Mouse (Mus musculus): ENCODE data around the gene Fez1. TPM values are rescaled to one million over a fixed set of nuclear protein-coding genes. Genes with fewer than 3 reads are reported as not detected.

The Fez1 gene
- 100 to 1,000 TPM; 301 to 329 TPM for total RNA-seq (2021)

DNA sequence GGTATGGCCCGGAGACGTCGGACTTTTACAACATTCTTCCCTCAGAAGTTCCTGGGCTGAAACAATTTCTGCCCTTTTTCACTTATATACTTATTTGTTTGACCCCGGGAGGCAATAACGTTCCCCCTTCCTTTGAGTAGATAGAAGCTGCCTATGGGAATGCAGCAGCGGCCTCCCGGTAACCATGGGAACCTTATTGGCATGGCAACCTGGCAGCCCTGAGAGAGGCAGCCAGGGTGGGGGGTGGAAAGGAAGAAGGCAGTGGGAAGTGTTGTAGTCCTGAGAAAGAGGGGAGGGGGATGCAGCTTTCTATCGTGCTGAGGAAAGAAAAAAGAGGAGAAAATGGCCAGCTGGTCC, at the start of gene Fez1:
Gene Fez1, plus strand, starts transcription at position 221 of the 357 bp plus-strand sequence.
- DNase-seq (ENCODE audit: extremely low spot score in 1 of 2, low spot score in 1 of 2): peak; percentile 74 to 80

DNA sequence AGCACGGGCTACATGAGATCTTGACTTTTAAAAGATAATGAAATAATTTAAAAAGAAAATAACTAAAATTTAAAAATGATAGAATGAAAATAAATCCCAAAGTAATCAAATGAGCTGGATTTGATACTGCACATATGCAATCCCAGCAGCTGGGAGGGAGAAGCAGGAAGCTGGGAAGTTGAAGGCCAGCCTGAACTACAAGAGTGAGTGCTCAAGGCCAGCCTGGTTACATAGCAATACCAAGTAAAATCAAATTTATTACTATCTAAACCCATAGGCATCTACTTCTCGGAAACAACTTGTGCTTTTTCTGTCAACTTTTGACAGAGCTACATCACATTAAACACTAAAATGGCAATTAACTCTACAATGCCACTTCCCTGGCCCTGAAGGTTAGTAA, 37.7 kb upstream of the Fez1 start:
- DNase-seq (ENCODE audit: extremely low spot score in 1 of 2, low spot score in 1 of 2): no peak

DNA sequence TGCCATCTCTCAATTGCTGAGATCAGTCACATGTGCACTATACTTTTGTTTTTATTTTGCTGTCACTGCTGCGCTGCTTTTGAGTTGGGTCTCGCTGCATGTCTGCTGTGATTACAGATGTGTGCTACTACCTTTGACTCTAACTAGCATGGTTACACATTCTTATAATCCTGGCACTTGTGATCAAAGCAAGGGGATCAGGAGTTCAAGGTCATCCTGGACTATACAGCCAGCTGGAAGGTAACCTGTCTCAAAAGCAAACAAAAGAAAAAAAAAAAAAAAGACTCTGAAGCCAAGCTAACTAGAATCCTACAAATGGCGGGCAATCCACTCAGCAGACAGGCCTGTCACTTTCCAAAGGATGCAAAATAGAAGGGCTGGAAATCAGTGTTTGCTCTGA, 29.5 kb upstream of the Fez1 start:
- DNase-seq (ENCODE audit: extremely low spot score in 1 of 2, low spot score in 1 of 2): no peak

DNA sequence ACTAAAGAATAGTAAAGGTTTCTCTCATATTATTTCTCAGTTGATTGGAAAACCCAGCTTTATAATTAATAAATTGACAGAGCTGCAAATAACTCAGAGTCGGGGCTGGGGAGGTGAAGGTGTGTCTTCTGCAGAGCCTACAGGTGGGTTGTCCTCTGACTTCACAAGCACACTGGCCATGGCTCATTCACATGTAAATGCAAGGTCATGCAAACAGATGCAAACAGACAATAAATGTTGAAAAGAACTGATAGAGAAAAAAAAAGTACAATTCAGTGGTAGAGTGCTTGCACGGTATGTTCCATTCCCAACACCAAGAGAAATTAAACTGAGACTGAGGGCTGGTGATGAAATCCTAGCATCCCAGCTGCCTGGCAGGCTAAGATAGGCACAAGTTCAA, 27.2 kb upstream of the Fez1 start:
- no peak for DNase-seq (ENCODE audit: extremely low spot score in 1 of 2, low spot score in 1 of 2)

DNA sequence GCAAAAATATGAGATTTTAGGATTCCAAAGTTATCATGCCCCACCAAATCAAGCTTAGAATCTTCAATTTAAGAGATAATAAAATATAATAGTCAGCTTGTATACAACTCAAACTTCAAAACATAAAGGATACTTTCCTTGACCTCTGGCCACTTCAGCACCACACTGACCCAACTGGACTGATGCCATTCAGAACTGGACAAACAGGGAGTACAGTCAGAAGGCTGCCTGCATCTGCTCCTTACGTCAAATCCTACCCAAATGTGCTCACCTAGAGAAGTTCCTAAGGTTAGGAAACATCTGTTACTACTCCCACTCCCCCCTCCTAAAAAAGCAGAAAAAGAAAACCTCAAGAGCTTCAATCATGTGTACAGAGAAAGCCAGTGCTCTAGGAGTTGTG, 26.1 kb upstream of the Fez1 start:
- no peak for DNase-seq (ENCODE audit: extremely low spot score in 1 of 2, low spot score in 1 of 2)

DNA sequence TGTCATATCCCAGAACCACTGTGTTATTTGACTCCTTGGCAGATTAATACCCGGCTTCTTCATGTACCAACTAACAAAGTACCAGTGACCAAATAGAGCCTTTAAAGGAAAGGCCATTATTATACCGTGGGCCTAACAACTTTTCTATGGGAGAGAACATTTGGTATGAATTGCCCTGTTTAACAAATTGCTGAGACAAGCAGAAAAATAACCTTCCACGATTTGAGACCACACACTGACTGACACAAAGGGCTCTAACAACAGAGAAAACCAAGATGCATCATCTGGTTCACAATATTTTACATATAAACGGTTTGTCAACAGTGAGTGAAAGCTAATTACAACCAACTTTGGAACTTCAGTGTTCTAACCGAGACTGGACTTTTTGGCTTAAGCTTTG, 25.4 kb upstream of the Fez1 start:
- no peak for DNase-seq (ENCODE audit: extremely low spot score in 1 of 2, low spot score in 1 of 2)

DNA sequence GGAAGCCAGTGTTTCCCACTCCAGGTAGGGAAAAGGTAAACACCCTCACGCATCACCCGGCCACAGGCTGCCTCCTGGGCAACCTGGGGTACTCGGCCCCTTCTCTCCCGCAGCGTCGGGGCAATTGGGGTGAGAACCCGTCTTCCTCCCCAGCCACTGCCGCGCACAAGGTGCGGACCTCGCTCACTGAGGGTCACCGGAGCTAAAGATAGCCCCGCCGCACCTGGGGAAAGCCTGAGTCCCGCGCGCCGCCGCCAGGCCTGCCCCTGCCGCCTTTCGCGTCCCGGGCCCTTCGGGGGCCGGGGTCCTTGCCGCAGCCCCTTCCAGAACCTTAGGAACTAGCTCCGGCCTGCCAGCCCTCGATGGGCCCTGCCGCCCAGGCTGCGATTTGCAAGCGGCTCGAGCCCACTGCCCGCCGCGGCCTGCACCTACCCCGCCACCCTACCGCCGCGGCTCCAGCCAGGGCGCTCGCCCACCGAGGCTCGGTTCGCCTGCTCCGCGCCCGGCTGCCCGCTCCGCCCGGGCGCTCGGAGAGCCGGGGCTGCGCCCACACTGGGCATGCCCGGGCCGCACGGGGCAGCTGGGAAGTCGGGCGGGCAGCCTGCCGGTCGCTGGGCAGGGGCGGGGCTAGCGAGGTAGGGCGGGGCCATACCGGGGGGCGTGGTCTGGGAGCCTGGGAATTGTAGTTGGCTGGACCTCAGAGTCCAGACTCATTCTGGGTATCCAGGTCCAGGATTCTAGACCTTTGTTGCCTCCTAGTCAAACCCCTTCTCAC, 24.7 kb upstream of the Fez1 start, which contains the start of gene Ei24:
Gene Ei24, minus strand, starts transcription at position 613 of the 775 bp plus-strand sequence.
- DNase-seq (ENCODE audit: extremely low spot score in 1 of 2, low spot score in 1 of 2): peak; percentile 83 to 87

DNA sequence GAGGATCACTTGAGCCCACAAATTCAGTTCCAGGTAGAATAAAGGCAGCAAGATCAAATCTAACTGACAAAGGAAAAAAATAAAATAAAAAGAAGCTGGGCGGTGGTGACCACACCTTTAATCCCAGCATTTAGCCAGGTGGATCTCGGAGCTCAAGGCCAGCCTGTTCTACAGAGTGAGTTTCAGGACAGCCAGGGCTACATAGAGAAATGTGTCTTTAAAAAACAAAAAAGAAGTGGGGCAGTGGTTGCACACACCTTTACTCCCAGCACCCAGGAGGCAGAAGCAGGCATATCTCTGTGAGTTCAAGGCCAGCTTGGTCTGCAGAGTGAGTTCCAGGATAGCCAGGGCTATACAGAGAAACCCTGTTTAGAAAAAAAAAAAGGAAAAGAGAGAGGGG, 19.7 kb upstream of the Fez1 start:
- no peak for DNase-seq (ENCODE audit: extremely low spot score in 1 of 2, low spot score in 1 of 2)

DNA sequence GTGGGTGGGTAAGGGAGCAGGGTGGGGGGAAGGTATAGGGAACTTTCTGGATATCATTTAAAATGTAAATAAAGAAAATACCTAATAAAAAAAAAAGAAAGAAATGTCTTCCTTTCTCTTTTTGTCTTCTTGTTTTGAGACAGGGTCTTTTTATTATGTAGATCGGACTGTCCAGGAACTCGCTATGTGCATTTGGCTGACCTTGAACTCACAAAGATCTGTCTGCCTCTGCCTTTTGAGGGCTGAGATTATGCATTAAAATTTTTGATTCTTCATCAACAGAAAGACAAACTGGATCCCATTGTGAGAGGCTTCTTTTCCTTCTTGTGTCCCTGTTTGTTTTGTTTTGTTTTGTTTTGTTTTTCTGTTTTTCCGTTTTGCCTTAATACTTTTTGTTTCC, 18.7 kb upstream of the Fez1 start:
- DNase-seq (ENCODE audit: extremely low spot score in 1 of 2, low spot score in 1 of 2): no peak

DNA sequence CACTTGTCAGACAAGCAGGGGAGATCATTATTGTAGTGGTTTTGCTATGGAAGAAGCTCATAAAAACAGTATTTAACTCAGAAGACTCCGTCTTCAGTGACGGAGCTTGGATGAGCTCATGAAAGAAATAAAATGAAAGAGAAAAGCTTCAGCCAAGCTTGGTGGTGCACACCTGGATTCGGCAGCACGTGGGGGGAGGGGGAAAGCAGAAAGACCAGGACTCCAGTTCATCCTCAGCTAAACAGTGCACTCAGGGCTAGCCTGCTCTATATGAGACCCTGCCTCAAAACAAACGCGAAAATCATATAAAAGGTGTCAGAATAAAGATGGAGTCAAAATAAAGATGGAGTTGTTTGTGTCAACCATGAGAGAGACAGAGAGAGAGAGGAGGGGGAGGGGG, 18.3 kb upstream of the Fez1 start:
- DNase-seq (ENCODE audit: extremely low spot score in 1 of 2, low spot score in 1 of 2): no peak

DNA sequence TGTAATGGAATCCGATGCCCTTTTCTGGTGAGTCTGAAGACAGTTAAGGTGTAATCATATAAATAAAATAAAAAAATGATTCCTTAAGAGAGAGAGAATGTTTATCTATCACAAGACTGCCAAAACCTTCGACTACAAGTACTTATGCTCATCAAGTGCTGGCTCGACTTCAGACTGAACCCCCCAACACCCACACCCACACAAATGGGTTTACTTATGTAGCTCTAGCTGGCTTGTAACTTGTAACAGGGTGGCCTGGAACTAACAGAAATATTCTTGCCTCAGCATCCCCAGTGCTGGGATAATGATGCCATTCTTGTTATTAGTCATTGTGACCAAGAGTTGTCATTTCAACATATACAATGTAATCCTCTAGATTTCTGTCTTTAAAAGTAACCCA, 17.7 kb upstream of the Fez1 start:
- DNase-seq (ENCODE audit: extremely low spot score in 1 of 2, low spot score in 1 of 2): no peak

DNA sequence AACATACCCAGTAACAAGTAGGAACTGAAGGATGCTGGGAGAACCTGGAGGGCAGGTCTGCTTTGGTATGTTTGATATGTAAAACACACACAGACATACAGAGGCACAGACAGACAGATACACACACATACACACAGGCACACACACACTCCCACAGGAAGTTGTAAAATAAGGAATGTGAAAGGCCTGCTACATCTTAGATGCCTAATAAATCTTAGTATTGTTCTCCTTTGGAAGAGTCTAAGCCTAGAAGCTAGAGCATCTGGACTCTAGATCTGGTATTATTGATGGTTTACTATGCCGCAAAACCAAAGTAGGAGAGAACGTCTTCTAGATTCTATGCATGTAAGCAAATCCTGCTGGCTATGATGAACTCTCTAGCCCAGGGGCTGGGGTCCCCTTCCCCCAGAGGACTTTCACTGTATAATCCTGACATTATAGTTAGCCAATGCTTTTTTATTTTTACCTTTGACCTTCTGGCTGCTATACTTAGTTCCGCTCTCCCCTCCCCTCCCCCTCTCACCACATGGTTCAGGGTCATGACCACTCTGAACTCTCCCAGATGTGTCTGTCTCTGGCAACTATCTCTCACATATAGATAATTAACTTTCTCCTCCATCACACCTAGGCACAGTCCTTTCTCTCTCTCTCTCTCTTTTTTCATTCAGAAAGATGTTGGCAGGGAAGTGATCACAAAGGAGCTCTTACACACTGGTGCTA, 16.2 kb upstream of the Fez1 start:
- no peak for DNase-seq (ENCODE audit: extremely low spot score in 1 of 2, low spot score in 1 of 2)

DNA sequence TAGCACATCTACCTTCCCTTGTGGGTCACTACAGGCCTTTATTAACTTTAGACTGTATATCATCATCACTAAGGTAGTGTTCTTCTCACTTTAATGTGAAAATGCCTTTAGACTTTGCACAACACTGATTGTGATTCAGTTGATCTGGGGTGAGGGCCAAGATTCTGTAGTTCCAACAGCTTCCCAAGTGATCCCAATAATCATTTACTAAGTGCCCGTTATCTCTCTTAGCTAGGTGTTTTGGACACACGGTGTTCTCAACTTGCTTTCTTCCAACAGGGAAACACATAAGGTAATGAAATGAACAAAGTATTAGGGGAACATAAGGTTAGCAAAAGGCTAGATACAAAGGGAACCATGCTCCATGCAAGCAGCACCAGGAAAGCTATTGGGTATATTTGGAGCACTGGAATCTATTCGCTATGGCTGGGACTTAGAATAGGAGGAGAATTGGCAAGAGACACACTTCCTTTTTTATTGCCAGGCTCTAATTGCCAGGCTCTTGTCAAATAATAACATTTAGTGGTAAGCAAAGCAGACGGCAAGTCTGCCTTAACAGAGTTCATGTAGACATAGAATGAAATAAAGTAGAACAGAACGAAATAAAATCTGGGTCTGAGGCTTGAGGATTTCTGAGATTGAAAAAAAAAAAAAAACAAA, 13.4 kb upstream of the Fez1 start:
- no peak for DNase-seq (ENCODE audit: extremely low spot score in 1 of 2, low spot score in 1 of 2)

DNA sequence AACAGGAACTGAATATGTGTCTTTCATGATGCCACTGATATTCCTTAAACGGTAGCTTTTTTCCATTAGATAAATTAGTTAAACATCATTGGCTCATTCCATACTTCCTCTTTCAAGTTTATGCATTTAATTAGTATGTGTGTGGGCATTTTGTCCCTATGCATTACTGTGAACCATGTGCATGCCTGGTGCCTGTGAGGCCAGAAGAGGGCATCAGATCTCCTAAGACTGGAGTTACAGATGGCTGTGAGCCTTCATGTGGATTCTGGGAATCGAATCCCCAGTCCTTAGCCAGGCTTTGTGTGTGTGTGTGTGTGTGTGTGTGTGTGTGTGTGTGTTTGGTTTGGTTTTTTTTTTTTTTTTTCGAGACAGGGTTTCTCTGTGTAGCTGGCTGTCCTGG, 7.2 kb upstream of the Fez1 start:
- DNase-seq (ENCODE audit: extremely low spot score in 1 of 2, low spot score in 1 of 2): no peak

DNA sequence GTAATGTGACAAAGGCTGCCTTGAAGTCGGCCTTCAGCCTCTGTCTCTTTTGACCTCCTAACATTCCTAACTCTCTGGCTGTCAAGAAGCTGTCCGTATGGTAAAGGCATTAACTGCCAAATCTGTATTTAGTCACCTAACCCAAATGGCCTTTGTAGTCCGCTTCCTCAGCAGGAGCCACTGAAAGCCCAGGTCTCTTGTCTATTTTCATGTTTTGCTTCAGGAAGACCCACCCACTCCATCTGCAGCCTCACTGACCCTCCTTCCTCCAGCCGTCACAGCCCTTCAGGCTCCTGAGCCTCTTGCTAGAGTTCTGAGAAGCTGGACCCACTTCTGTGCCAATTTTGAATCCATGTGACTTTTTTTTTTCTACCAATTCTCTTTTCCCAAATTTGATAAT, 2.8 kb upstream of the Fez1 start:
- DNase-seq (ENCODE audit: extremely low spot score in 1 of 2, low spot score in 1 of 2): no peak

DNA sequence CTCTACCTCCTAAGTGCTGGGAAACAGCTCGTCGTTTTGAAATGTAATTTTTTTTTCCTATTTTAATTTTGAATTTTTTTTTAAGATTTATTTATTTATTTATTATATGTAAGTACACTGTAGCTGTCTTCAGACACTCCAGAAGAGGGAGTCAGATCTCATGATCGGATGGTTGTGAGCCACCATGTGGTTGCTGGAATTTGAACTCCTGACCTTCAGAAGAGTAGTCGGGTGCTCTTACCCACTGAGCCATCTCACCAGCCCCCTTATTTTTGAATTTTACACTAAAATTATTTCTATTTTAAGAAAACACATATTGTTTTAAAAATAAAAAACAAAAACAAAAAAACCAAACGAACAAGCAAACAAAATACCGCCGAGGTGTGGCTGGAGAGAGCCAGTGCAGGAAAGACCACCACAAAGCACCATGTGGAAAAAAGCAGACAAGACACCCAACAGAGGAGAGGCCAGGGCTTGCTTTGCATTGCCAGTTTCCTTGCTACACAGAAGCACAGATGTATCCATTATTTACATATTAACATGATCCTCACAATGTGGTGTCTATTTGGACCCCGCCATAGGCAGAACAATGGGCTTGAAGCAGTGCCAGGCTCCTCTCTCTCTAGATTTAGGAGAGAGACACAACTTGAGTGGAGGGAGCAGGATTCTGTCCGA, 558 bp upstream of the Fez1 start:
- DNase-seq (ENCODE audit: extremely low spot score in 1 of 2, low spot score in 1 of 2): no peak

DNA sequence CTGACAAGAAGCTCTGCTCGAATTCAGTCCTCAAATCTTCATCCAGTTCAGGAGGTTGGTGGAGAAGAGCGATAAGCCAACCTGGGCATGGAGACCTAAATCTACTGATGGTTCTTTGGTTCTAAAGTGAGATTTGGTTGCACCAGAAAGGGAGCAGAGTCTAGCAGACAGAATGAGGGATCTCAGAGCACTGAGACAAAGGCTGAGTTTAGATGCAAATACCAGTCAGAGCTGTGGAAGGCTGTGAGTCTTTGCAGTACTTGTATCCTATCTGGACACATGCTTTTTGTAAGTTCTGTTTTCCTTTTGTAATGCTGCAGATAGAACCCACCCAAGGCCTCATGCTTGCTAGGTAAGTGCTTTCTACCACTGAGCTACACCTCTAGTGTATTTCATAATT, 360 bp downstream of the Fez1 start:
- no peak for DNase-seq (ENCODE audit: extremely low spot score in 1 of 2, low spot score in 1 of 2)

DNA sequence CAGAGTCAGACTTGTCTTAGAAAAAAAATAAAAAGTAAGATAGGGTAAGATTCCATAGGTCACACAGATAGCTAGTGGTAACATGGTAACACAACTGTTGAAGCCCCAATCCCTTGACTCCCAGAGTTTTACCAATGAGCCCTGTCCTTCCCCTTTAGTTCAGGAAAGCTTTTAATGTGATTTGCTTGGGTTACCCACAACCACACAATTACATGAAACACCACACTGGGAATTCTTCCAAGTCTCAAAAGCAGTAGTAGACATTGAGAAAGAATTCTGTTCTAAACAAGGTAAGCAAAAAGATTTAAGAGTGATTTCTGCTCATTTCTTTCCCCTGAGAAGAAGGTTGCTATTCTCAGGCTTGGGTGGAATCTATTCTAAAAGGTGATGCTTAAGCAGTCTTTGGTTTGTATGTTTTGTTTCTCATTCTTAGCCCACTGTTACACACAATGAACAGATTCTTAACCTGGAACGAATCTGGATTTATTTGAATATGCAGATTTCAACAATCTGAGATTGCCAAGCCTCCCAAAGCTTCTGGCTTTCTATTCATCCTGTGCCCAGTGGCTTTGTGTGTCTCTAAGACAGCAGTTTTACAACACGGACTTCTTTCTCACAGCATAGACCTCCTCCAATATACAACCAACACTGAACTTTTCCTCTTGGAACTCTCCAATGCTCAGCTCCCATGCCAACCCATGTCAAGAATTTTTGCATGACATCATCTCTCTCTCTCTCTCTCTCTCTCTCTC, 5.1 kb downstream of the Fez1 start:
- DNase-seq (ENCODE audit: extremely low spot score in 1 of 2, low spot score in 1 of 2): no peak

DNA sequence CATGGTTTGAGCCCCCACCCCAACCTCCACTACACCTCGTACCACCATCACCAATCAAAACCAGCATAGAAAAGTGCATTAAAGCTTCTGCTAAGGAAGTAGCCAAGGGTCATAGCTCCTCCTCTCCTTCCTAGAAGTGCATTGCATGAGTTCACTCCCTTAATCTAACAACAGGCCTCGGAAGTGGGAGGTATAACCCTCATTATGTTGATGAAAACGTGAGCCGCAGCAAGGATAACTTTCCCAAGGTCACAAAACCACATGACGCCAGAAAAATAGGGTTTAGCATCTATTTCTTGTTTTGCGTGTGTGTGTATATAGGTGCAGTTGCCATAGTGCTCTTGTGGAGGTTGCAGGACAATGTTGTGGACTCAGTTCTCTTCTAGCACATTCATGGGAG, 9.7 kb downstream of the Fez1 start:
- no peak for DNase-seq (ENCODE audit: extremely low spot score in 1 of 2, low spot score in 1 of 2)

DNA sequence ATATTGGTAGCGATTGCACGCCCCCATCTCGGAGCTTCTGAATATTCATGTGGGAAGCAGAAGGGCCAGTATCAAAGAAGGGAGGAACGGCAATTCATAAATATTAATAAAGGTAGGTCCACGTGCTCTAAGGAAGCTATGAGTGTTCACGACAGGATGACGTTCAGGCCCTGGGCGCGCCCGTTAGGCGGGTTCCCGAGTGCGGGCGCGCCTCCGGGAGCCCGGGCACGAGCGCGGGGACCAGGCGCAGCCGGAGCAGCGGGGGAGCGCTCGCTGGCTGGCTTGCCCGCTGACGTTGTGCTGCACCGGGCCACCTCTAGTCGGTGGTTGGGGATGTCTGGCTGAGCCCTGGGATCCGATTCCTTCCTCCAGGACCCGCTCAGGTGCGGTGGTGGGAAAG, 10.9 kb downstream of the Fez1 start:
- peak; percentile 81 to 91 for DNase-seq (ENCODE audit: extremely low spot score in 1 of 2, low spot score in 1 of 2)
